Mouse (Mus musculus): ENCODE measurements around the gene Pde6b. TPM values are rescaled to one million over a fixed set of nuclear protein-coding genes. Genes with fewer than 3 reads are reported as not detected.

Gene Pde6b
- polyA plus RNA-seq (2012), result not detected in 2 replicates

DNA sequence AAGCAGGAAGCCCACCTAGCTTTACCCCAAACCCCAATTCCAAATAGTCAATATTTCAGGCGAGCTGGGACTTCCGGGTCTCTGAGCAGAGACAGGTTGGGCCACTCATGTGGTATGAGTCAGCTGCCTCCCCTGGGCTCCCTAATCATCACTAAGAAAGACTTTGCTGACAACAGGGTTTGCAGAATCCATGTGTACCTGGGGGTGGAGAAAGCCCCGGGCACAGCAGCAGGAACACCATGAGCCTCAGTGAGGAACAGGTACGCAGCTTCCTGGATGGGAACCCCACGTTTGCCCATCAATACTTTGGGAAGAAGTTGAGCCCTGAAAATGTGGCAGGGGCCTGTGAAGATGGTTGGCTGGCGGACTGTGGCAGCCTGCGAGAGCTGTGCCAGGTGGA, at the start of gene Pde6b:
Gene Pde6b, plus strand, starts transcription at position 191 of the 400 bp plus-strand sequence.

GRCm38 (mm10) chr5:108367871-108368332, 20.3 kb upstream of the Pde6b start, which contains the start of gene Gm42517:
TSS of gene Gm42517 (minus strand) at chr5:108367922.

GRCm38 (mm10) chr5:108433804-108434587, 45.8 kb downstream of the Pde6b start, which contains the start of gene Atp5k:
TSS of gene Atp5k (minus strand) at chr5:108434448.

GRCm38 (mm10) chr5:108448785-108449668, 60.8 kb downstream of the Pde6b start, which contains the start of gene Mfsd7a:
TSS of gene Mfsd7a (minus strand) at chr5:108448891.

DNA sequence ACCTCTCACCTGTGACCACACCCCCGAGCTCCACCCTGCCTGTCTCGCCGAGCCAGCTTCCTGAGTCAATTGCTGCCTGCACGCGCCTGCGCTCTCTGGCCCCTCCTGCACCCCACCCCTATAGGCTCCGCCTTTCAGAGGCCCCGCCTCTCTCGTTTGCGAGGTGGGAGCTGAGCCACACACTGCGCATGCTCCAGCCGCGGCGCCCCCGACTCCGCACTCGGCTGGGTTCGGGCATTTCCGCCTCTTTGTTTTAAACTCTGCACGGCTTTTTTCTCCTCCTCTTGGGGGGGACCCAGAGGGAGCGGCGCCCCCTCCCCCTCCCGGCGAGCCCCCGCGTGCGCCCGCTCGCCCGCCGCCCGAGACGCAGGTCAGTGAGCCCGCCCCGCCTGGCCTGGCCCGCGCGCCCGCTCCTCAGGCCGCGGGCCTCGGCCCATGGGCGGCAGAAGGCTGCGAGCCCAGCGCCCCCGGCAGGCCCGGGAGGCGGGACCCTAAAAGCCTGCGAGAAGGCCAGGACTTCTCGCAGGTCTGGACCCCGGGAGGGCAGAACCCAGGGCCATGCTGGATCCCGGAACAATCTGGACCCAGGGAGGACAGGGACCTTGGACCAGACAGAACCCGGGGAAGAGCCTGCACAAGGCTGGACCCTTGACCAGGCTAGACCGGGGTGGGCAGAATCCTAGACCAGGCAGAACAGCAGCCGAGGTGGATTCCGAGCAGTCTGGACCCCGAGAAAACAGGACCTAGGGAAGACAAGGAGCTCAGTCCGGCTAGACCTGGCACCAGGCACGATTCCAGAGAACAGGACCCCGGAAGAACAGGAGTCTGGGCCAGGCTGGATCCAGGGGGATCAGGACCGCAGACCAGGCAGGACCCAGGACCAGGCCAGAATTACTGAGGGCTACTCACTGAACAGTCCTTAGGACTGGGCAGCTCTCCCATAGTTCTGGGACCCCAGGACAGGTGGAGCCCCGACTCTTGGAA, 73.2 kb downstream of the Pde6b start, which contains the start of gene Pcgf3:
Gene Pcgf3, plus strand, starts transcription at position 151 of the 984 bp plus-strand sequence.

Other genes with a start within 250 kb of the Pde6b start
- gene Dr1, start 119.5 kb upstream of the Pde6b start, polyA plus RNA-seq (2012), result 30.9 and 34.9 TPM in 2 replicates
- gene Pigg, start 75.8 kb upstream of the Pde6b start, polyA plus RNA-seq (2012), result 0.70 and 0.74 TPM in 2 replicates
- 1.1 and 3.2 TPM in 2 replicates for gene Gm42517, start 20.5 kb upstream of the Pde6b start, polyA plus RNA-seq (2012)
- 67.1 and 69.6 TPM in 2 replicates for gene Atp5k, start 46.1 kb downstream of the Pde6b start, polyA plus RNA-seq (2012)
- 0.47 and 0.74 TPM in 2 replicates for gene Mfsd7a, start 60.5 kb downstream of the Pde6b start, polyA plus RNA-seq (2012)
- gene Pcgf3, start 72.8 kb downstream of the Pde6b start, polyA plus RNA-seq (2012), result 14.4 and 17.1 TPM in 2 replicates
- 0.05 and 0.08 TPM in 2 replicates for gene Cplx1, start 161.6 kb downstream of the Pde6b start, polyA plus RNA-seq (2012)
- 70.5 and 73.6 TPM in 2 replicates for gene Gak, start 241.4 kb downstream of the Pde6b start, polyA plus RNA-seq (2012)
- 3.0 TPM in 2 replicates for gene Tmem175, start 241.4 kb downstream of the Pde6b start, polyA plus RNA-seq (2012)